Mouse (Mus musculus) heart, postnatal 0 days (tissue): Measurements from ENCODE around the gene Sirpa.

Experiments used
- CTCF ChIP-seq: IDR thresholded peaks from 2 replicates; pipeline ENCODE4 v1.5.1; 2016; ENCODE audit warnings: antibody characterized with exemption, control low read depth, low read depth
- EP300 ChIP-seq: IDR thresholded peaks from 2 replicates; pipeline ENCODE4 v1.6.1; 2016; ENCODE audit warnings: antibody characterized with exemption, low read depth

DNA sequence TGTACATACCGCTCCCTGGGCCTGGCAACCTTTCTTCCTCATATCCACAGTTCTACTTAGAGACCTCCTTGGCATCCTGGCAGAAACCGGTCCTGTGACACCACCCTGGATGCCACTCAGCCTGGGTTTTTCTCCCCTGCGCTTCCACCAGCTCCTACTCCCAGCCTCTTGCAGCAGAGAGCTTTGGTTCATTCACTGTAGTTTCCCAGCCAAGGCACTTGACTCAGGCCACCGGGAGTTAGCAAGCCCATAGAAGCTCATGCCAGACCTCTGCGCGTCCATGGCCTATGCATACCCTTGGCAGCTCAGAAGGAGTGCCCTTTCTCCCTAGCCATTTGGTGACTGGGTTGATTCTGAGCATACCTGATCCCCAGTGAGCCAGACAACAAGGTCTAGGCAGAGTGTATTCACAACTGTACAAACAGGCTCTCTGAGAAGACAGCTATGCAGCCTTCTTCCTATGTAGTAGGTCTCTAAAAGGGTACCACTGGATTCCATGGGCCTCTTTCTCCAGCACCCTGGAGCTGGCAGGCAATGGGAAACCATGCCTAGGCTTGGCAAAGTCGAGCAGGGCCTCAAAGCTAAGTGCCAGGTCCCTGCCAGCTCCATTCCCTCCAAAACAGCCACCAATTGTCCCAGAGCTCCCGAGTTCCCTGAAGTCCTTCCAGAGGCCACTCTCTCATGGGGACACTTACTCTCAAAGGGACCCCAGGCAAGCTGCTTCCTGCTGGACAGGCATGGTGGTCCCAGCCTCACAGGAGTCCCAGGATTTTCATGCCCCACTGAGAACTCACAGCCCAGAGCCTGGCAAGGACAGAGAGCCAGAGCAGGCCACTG, 15.8 kb upstream of the Sirpa start:
- TF ChIP-seq EP300 (no peak), CTCF (no peak)
